Mouse (Mus musculus) embryonic facial prominence, embryonic 11.5 days (tissue): ENCODE data around the gene Cep55. TPM values are rescaled to one million over a fixed set of nuclear protein-coding genes. Genes with fewer than 3 reads are reported as not detected.

Source experiments
- ATAC-seq: fragments of 200-750 bp; cut with Nextera tagmentation; replicated peaks from 2 replicates; pipeline ENCODE4 v1.8.0; 2017; ENCODE audit warnings: low read depth; ENCODE audit not compliant: insufficient number of reproducible peaks, low FRiP score, low TSS enrichment
- DNase-seq: peaks from one replicate; pipeline ENCODE4 v3.0.0-alpha.2; 2015; ENCODE audit warnings: low spot score
- H3K27ac ChIP-seq: fragments of 300-500 bp; sonication (generic); replicated peaks from 2 replicates; pipeline ENCODE4 v1.5.1; 2014; ENCODE audit warnings: mild to moderate bottlenecking, low read depth, low read length, control low read depth
- H3K27me3 ChIP-seq: fragments of 300-500 bp; sonication (generic); 2 replicates; pipeline ENCODE4 v1.6.1; 2014; ENCODE audit warnings: mild to moderate bottlenecking, low read length, moderate library complexity, mixed read lengths; ENCODE audit not compliant: control insufficient read depth, insufficient read depth
- H3K36me3 ChIP-seq: fragments of 300-500 bp; sonication (generic); replicated peaks from 2 replicates; pipeline ENCODE4 v1.6.1; 2014; ENCODE audit warnings: low read depth, mild to moderate bottlenecking, low read length, moderate library complexity, mixed read lengths; ENCODE audit not compliant: control insufficient read depth, insufficient read depth
- H3K4me1 ChIP-seq: fragments of 300-500 bp; sonication (generic); 2 replicates; pipeline ENCODE4 v1.6.1; 2014; ENCODE audit warnings: low read length, mixed read lengths; ENCODE audit not compliant: control insufficient read depth, insufficient read depth
- H3K4me2 ChIP-seq: fragments of 300-500 bp; sonication (generic); 2 replicates; pipeline ENCODE4 v1.6.1; 2014; ENCODE audit warnings: low read depth, mild to moderate bottlenecking, control low read depth, low read length, moderate library complexity
- H3K4me3 ChIP-seq: fragments of 300-500 bp; sonication (generic); 2 replicates; pipeline ENCODE4 v1.5.1; 2014; ENCODE audit warnings: low read depth, low read length, control low read depth
- H3K9ac ChIP-seq: fragments of 300-500 bp; sonication (generic); replicated peaks from 2 replicates; pipeline ENCODE4 v1.6.1; 2014; ENCODE audit warnings: mild to moderate bottlenecking, control low read depth, low read length
- H3K9me3 ChIP-seq: fragments of 300-500 bp; sonication (generic); replicated peaks from 2 replicates; pipeline ENCODE4 v1.6.1; 2016; ENCODE audit warnings: mild to moderate bottlenecking, low read length, inconsistent platforms, mixed read lengths; ENCODE audit not compliant: control insufficient read depth
- WGBS: fragments of 180-500 bp; shearing (Covaris S2); extraction: QIAGEN DNeasy Blood & Tissue Kit; methylation state at CpG from one replicate; pipeline ENCODE4 v1.1.7; 2014; 5-methylcytosine and 5-hydroxymethylcytosine counted together
- polyA plus RNA-seq: library from polyadenylated mRNA; unstranded; fragments of >200 nt; fragmentation: Nextera tagmentation; extraction: Ambion mirVana; gene quantifications from 2 replicates; pipeline ENCODE4 v1.2.1, GENCODE M21; 2014

Cep55 gene
- polyA plus RNA-seq, 1 experiment from 2014 or later: 47.7 TPM

DNA sequence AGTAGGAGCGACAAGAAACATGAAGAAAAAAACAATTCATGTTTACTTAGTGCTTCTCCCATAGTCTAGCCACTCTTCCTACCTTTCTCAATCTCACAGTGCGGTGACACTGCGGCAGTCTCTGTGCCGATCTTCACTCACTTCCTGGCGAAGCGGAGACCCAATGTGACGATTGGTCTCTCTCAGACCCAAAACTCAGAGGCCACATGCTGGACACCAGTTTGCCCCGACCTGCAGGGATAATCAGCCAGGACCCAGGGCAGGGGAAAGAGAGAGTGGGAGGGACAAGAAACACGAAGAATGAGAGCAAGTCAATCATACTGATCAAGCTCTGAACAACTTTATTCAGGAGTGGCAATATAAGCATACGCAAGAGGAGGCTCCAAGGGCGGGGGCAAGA lies 20.2 kb downstream of the Cep55 start:
- Histone ChIP-seq H3K27me3 (no peaks in the 10 kb centered on the region), H3K4me3 (no peak overlapping the region), H3K27ac (no peak overlapping the region), H3K36me3 (peaks cover 4% of the 10 kb centered on the region), H3K4me2 (no peak overlapping the region), H3K9me3 (no peaks in the 10 kb centered on the region), H3K4me1 (no peaks in the 10 kb centered on the region), H3K9ac (no peak overlapping the region)
- no peak for ATAC-seq
- 81% methylated on average over 11 of the region's 11 CpGs for WGBS
- DNase-seq: no peak

DNA sequence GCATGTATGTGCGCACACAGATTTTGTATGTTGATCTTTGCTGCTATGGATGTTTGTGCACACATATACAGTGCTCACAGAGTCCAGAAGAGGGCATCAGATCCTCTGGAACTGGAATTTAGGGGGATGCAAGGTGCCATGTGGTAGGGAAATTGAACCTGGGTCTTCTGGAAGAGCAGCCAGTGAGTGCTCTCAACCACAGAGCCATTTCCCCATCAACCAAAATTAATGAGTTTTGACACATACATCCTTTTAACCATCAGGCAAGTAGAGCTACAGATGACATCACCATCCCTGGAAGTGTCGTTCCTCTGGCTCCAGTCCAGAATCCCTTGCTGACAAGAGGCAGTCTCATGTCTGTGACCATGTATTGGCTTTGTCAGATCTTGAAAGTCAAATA lies 21.4 kb downstream of the Cep55 start:
- Histone ChIP-seq H3K4me3 (no peak overlapping the region), H3K36me3 (peaks cover 4% of the 10 kb centered on the region), H3K27me3 (no peaks in the 10 kb centered on the region), H3K4me2 (no peak overlapping the region), H3K4me1 (no peaks in the 10 kb centered on the region), H3K27ac (no peak overlapping the region), H3K9me3 (no peaks in the 10 kb centered on the region), H3K9ac (no peak overlapping the region)
- ATAC-seq: no peak
- 87% methylated on average over 2 of the region's 2 CpGs for WGBS
- DNase-seq: no peak

GRCm38 (mm10) chr19:38077851-38078540 lies 23.2 kb downstream of the Cep55 start:
- Histone ChIP-seq H3K27ac (no peak overlapping the region), H3K4me1 (no peaks in the 10 kb centered on the region), H3K9me3 (no peaks in the 10 kb centered on the region), H3K36me3 (no peaks in the 10 kb centered on the region), H3K4me2 (no peak overlapping the region), H3K27me3 (no peaks in the 10 kb centered on the region), H3K9ac (no peak overlapping the region), H3K4me3 (no peak overlapping the region)
- 78% methylated on average over 3 of the region's 3 CpGs for WGBS
- DNase-seq (no peak), ATAC-seq (no peak)

GRCm38 (mm10) chr19:38081361-38081760 lies 26.6 kb downstream of the Cep55 start:
- H3K27ac ChIP-seq: no peak overlapping the region
- no peak for DNase-seq
- H3K9ac ChIP-seq: no peak overlapping the region
- H3K36me3 ChIP-seq: no peaks in the 10 kb centered on the region
- no peak overlapping the region for H3K4me2 ChIP-seq
- no peak overlapping the region for H3K4me3 ChIP-seq
- 76% methylated on average over 3 of the region's 3 CpGs for WGBS
- no peaks in the 10 kb centered on the region for H3K27me3 ChIP-seq
- no peaks in the 10 kb centered on the region for H3K4me1 ChIP-seq
- no peaks in the 10 kb centered on the region for H3K9me3 ChIP-seq
- ATAC-seq: no peak

DNA sequence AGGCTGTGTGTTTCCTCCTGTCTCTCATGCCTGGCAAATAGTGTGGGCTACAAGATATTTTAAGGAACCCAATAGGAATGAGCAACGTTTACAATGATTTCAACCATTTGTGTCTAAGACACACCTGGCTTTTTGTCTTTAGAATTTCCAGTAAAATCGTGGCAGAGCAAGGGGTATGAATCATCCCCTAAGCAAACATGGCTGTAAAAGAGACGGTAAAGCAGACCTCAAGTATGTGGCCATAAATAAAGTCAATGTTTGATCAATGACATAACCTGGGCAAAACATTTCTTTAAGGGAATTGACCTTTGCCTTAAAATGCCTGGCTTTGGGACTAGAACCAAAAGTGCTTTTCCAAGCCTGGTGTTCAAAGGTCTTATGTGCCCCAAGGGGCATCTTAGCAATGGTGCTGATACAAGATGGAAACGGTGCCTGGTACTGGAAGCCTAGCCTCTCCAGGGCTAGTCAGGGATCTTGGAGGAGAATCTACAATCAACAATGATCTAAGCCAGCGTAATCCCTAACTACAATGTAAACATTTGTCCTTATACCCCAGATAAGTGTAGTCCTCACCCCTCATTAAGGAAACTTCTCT lies 28.2 kb downstream of the Cep55 start:
- H3K4me3 ChIP-seq: no peak overlapping the region
- H3K27me3 ChIP-seq: no peaks in the 10 kb centered on the region
- no peak overlapping the region for H3K4me2 ChIP-seq
- H3K27ac ChIP-seq: no peak overlapping the region
- no peak overlapping the region for H3K9ac ChIP-seq
- ATAC-seq (no peak), DNase-seq (no peak)
- H3K4me1 ChIP-seq: no peaks in the 10 kb centered on the region
- H3K9me3 ChIP-seq: no peaks in the 10 kb centered on the region
- WGBS: 70% methylated on average over 5 of the region's 5 CpGs
- H3K36me3 ChIP-seq: no peaks in the 10 kb centered on the region

GRCm38 (mm10) chr19:38085841-38086240 lies 31.0 kb downstream of the Cep55 start:
- no peaks in the 10 kb centered on the region for H3K4me1 ChIP-seq
- no peak overlapping the region for H3K27ac ChIP-seq
- WGBS: 86% methylated on average over 4 of the region's 4 CpGs
- no peak overlapping the region for H3K4me3 ChIP-seq
- no peak overlapping the region for H3K9ac ChIP-seq
- H3K36me3 ChIP-seq: no peaks in the 10 kb centered on the region
- H3K9me3 ChIP-seq: no peaks in the 10 kb centered on the region
- no peak overlapping the region for H3K4me2 ChIP-seq
- no peaks in the 10 kb centered on the region for H3K27me3 ChIP-seq
- DNase-seq (no peak), ATAC-seq (no peak)

- 63% methylated on average over 11 of the region's 11 CpGs for WGBS
These were observed 32.2 kb downstream of the Cep55 start for GRCm38 (mm10) chr19:38086948-38087551.

DNA sequence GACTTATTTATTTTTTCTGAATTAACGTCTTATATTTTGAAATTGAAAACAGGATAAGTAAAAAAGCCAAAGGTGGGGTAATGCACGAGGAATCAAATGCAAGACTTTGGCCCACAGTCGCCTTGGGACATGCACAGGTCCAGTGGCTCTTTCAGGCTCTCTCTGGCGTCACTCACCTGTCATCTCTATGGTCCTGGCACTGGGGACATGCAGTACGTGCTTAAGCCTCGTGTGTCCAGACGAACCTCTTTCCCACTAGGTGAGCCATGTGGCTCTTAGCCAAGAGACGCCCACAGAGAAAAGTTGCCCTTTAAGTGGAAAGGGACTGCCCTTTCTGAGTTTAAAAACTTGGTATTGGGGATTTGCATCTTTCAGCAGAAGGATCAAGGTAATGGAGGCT lies 34.5 kb downstream of the Cep55 start:
- Histone ChIP-seq H3K27me3 (no peaks in the 10 kb centered on the region), H3K9ac (no peak overlapping the region), H3K27ac (no peak overlapping the region), H3K4me2 (no peak overlapping the region), H3K4me3 (no peak overlapping the region), H3K9me3 (no peaks in the 10 kb centered on the region), H3K36me3 (no peaks in the 10 kb centered on the region), H3K4me1 (no peaks in the 10 kb centered on the region)
- ATAC-seq (no peak), DNase-seq (no peak)
- WGBS: 79% methylated on average over 8 of the region's 8 CpGs

More at GRCm38 (mm10) chr19:38086948-38087551, 32.2 kb downstream of the Cep55 start:
- ATAC-seq (no peak; the same call in 1 of the 2 replicates), DNase-seq (peak; percentile 31)
- Histone ChIP-seq H3K4me3 (no peak overlapping the region), H3K9me3 (no peaks in the 10 kb centered on the region), H3K27ac (no peak overlapping the region), H3K9ac (no peak overlapping the region), H3K27me3 (no peaks in the 10 kb centered on the region), H3K36me3 (no peaks in the 10 kb centered on the region), H3K4me2 (no peak overlapping the region), H3K4me1 (no peaks in the 10 kb centered on the region)
